ENCODE assay signal across 7 mouse cellular contexts in genomic region chr5:143757755-143758443, GRCm38 (mm10). TPM values are rescaled to one million over a fixed set of nuclear protein-coding genes. Genes with fewer than 3 reads are reported as not detected.
DNase-seq lines count a peak whose midpoint lies in the region; ATAC-seq and TF ChIP-seq lines count a peak whose summit lies in the region.

No protein-coding gene starts in this region.

- ATAC-seq in embryonic facial prominence, embryonic 14.5 days (ENCODE audit: low read depth), result peak; percentile 98
- peak; percentile 93 for ATAC-seq in limb, embryonic 13.5 days (ENCODE audit: low FRiP score, low read depth)
- peak; percentile 99 for ATAC-seq in midbrain, embryonic 16.5 days

- peak; percentile 70; the same call in 1 of the 2 replicates for TF ChIP-seq EP300 in heart, adult 2 months (IDR thresholded peaks at IDR 0.05; ENCODE audit: insufficient read depth, low read depth, low read length)

- peak overlapping the region; percentile 64 for H3K9ac ChIP-seq in embryonic facial prominence, embryonic 14.5 days (ENCODE audit: low read depth, low read length)
- H3K9ac ChIP-seq in heart, adult 2 months (ENCODE audit: low read depth, low read length), result peak overlapping the region; percentile 51
- H3K9ac ChIP-seq in limb, embryonic 13.5 days, result peak overlapping the region; percentile 67
- peak overlapping the region; percentile 66 for H3K9ac ChIP-seq in midbrain, embryonic 16.5 days (ENCODE audit: low read depth, low read length)

- peak overlapping the region; percentile 41; the same call in 1 of the 2 replicates for H3K27ac ChIP-seq in embryonic facial prominence, embryonic 14.5 days (replicated peaks; ENCODE audit: low read depth, low read length)
- peak overlapping the region; percentile 61 for H3K27ac ChIP-seq in heart, adult 2 months
- H3K27ac ChIP-seq in limb, embryonic 13.5 days, result no peak overlapping the region
- H3K27ac ChIP-seq in midbrain, embryonic 16.5 days (ENCODE audit: low read length), result peak overlapping the region; percentile 53

- no peaks in the 10 kb centered on the region for H3K36me3 ChIP-seq in embryonic facial prominence, embryonic 14.5 days (ENCODE audit: control insufficient read depth, insufficient read depth, low read length)
- H3K36me3 ChIP-seq in heart, adult 2 months (ENCODE audit: control insufficient read depth, insufficient read depth, low read length), result no peaks in the 10 kb centered on the region
- H3K36me3 ChIP-seq in limb, embryonic 13.5 days, result no peaks in the 10 kb centered on the region
- H3K36me3 ChIP-seq in midbrain, embryonic 16.5 days (ENCODE audit: control insufficient read depth, insufficient read depth, low read length), result peaks cover under 1% of the 10 kb centered on the region; the same call in 1 of the 2 replicates

- peak; percentile 54 to 77 for DNase-seq in adrenal gland, postnatal 4 days (ENCODE audit: low spot score in 2 of 2)
- peak; percentile 95 for DNase-seq in embryonic facial prominence, embryonic 14.5 days (ENCODE audit: low spot score)
- peak; percentile 90 to 93 for DNase-seq in heart, adult 2 months
- peak; percentile 92 to 93 for DNase-seq in kidney, adult 8-10 months
- DNase-seq in spleen, postnatal 10 days (ENCODE audit: low spot score in 2 of 2), result peak; percentile 50 to 82

- peak; percentile 70 for TF ChIP-seq POLR2A in heart, adult 2 months (IDR thresholded peaks at IDR 0.05; ENCODE audit: insufficient read depth, low read depth, low read length)

- 0 out of 2 replicates have a peak, but pooled peaks have one; percentile 11 for TF ChIP-seq CTCF in heart, adult 2 months (IDR thresholded peaks at IDR 0.05)

- no peaks in the 10 kb centered on the region for H3K27me3 ChIP-seq in embryonic facial prominence, embryonic 14.5 days (replicated peaks; ENCODE audit: control insufficient read depth, insufficient read depth, low read length)
- no peaks in the 10 kb centered on the region for H3K27me3 ChIP-seq in heart, adult 2 months (ENCODE audit: control insufficient read depth, insufficient read depth, low read length)
- H3K27me3 ChIP-seq in limb, embryonic 13.5 days, result peaks cover 4% of the 10 kb centered on the region; the same call in 1 of the 2 replicates
- no peaks in the 10 kb centered on the region; the same call in 1 of the 2 replicates for H3K27me3 ChIP-seq in midbrain, embryonic 16.5 days (ENCODE audit: control insufficient read depth, insufficient read depth, low read depth, low read length)

- peak overlapping the region; percentile 51 for H3K4me3 ChIP-seq in embryonic facial prominence, embryonic 14.5 days (ENCODE audit: low read depth, low read length)
- peak overlapping the region; percentile 53 for H3K4me3 ChIP-seq in heart, adult 2 months
- H3K4me3 ChIP-seq in limb, embryonic 13.5 days, result peak overlapping the region; percentile 48
- H3K4me3 ChIP-seq in midbrain, embryonic 16.5 days (ENCODE audit: low read depth, low read length), result peak overlapping the region; percentile 58

- H3K79me2 ChIP-seq in heart, adult 2 months (replicated peaks; ENCODE audit: control insufficient read depth, insufficient read depth, low read length), result no peaks in the 10 kb centered on the region

- H3K4me1 ChIP-seq in embryonic facial prominence, embryonic 14.5 days (ENCODE audit: control insufficient read depth, insufficient read depth, low read length), result peaks cover 7% of the 10 kb centered on the region
- H3K4me1 ChIP-seq in heart, adult 2 months (ENCODE audit: control insufficient read depth, insufficient read depth, low read length), result peaks cover 2% of the 10 kb centered on the region
- H3K4me1 ChIP-seq in limb, embryonic 13.5 days, result peaks cover 9% of the 10 kb centered on the region
- peaks cover 15% of the 10 kb centered on the region for H3K4me1 ChIP-seq in midbrain, embryonic 16.5 days (ENCODE audit: control insufficient read depth, insufficient read depth, low read length)

- no peaks in the 10 kb centered on the region for H3K9me3 ChIP-seq in embryonic facial prominence, embryonic 14.5 days (ENCODE audit: control insufficient read depth, low read length)
- H3K9me3 ChIP-seq in limb, embryonic 13.5 days, result no peaks in the 10 kb centered on the region
- H3K9me3 ChIP-seq in midbrain, embryonic 16.5 days (replicated peaks; ENCODE audit: control insufficient read depth, low read length, poor library complexity, severe bottlenecking), result no peaks in the 10 kb centered on the region

- H3K4me2 ChIP-seq in embryonic facial prominence, embryonic 14.5 days (ENCODE audit: low read depth, low read length), result peak overlapping the region; percentile 69
- H3K4me2 ChIP-seq in limb, embryonic 13.5 days (replicated peaks), result peak overlapping the region; percentile 66
- peak overlapping the region; percentile 69 for H3K4me2 ChIP-seq in midbrain, embryonic 16.5 days (ENCODE audit: low read length)

- 28% methylated on average over 28 of the region's 28 CpGs for WGBS in embryonic facial prominence, embryonic 14.5 days
- WGBS in heart, adult 2 months, result 21% methylated on average over 28 of the region's 28 CpGs
- 20% methylated on average over 28 of the region's 28 CpGs for WGBS in limb, embryonic 13.5 days
- 20% methylated on average over 28 of the region's 28 CpGs for WGBS in midbrain, embryonic 16.5 days

- intact Hi-C loops in heart, adult 2 months (cut with DNase I), result loop anchor here (2.0 kb wide), 1 partner anchor 25 kb away; the partner anchor contains the start of gene Usp42

RNA-seq across cellular contexts. Expression of gene Usp42, which starts 25.8 kb away (rescaled TPM):
- total RNA-seq in adrenal gland, postnatal 4 days (2021), result 10 to 100 TPM; 21.2 to 22.3 TPM
- polyA plus RNA-seq in embryonic facial prominence, embryonic 14.5 days (2014; fragmentation: Nextera tagmentation; extraction: Ambion mirVana), result 18.1 and 19.2 TPM in 2 replicates
- total RNA-seq in heart, adult 2 months (2021), result 1 to 10 TPM; 5.3 to 6.2 TPM
- polyA plus RNA-seq in heart, adult 2 months (2012; rRNA removed), result 2.5 and 3.9 TPM in 2 replicates
- 25.8 and 27.2 TPM in 2 replicates for polyA plus RNA-seq in limb, embryonic 13.5 days (2015; fragmentation: Nextera tagmentation; extraction: Ambion mirVana)
- polyA plus RNA-seq in midbrain, embryonic 16.5 days (2015; fragmentation: Nextera tagmentation; extraction: Ambion mirVana), result 26.0 and 28.0 TPM in 2 replicates

RNA-seq across cellular contexts. Expression of gene Eif2ak1, which starts 59.7 kb away (rescaled TPM):
- total RNA-seq in adrenal gland, postnatal 4 days (2021), result 10 to 100 TPM; 39.8 to 42.7 TPM
- polyA plus RNA-seq in embryonic facial prominence, embryonic 14.5 days (2014; fragmentation: Nextera tagmentation; extraction: Ambion mirVana), result 38.4 and 39.8 TPM in 2 replicates
- total RNA-seq in heart, adult 2 months (2021), result 10 to 100 TPM; 19.2 to 21.4 TPM
- 11.9 and 18.4 TPM in 2 replicates for polyA plus RNA-seq in heart, adult 2 months (2012; rRNA removed)
- polyA plus RNA-seq in limb, embryonic 13.5 days (2015; fragmentation: Nextera tagmentation; extraction: Ambion mirVana), result 46.3 and 46.8 TPM in 2 replicates
- 42.8 and 45.1 TPM in 2 replicates for polyA plus RNA-seq in midbrain, embryonic 16.5 days (2015; fragmentation: Nextera tagmentation; extraction: Ambion mirVana)
